ENCODE assay signal across 8 mouse cellular contexts in the genomic region with DNA sequence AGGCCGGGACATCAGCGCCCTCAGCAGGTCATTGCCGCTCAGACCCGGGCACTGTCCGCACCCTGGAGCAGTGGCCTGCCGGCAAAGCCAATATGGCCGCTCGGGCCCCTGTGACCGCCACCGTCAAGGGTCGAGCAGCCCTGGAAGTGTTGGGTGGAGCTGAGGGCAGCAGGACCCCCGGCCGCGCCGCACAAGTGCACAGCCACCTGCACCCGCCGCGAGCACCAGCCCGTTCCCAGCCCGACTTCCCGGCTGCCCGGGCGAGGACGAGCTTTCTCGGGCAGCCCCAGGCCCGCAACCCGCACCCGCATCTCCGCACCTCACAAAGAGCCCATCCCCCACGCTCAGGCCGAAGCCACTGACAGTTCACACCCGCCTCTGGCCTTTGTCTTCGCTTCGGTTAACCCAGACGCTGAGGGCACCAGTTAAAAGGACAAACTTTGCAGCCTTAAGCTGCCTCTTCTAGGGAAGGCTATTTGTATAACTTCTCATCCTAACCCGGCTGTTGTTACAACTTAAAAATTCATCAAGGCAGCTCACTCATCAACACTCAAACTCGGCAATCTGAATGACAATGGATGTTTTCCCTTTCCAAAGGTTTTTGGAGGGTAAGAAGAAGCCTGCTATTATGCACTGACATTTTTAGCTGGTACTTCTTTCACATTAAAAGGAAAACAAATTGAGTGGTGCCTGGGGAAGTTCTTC. TPM values are rescaled to one million over a fixed set of nuclear protein-coding genes. Genes with fewer than 3 reads are reported as not detected.
DNase-seq lines count a peak whose midpoint lies in the region; ATAC-seq lines count a peak whose summit lies in the region.

No protein-coding gene starts in this region.

- H3K4me2 ChIP-seq in embryonic facial prominence, embryonic 14.5 days (ENCODE audit: low read depth, low read length): peak overlapping the region; percentile 76
- peak overlapping the region; percentile 77 for H3K4me2 ChIP-seq in midbrain, embryonic 12.5 days (replicated peaks)

- peak overlapping the region; percentile 62 for H3K9ac ChIP-seq in embryonic facial prominence, embryonic 14.5 days (ENCODE audit: low read depth, low read length)
- peak overlapping the region; percentile 61 for H3K9ac ChIP-seq in midbrain, embryonic 12.5 days (replicated peaks)

- no peaks in the 10 kb centered on the region for H3K9me3 ChIP-seq in embryonic facial prominence, embryonic 14.5 days (ENCODE audit: control insufficient read depth, low read length)
- H3K9me3 ChIP-seq in limb, embryonic 10.5 days (replicated peaks): no peaks in the 10 kb centered on the region
- no peaks in the 10 kb centered on the region for H3K9me3 ChIP-seq in midbrain, embryonic 12.5 days

- WGBS in embryonic facial prominence, embryonic 14.5 days: 3% methylated on average over 11 of the region's 37 CpGs
- 2% methylated on average over 37 of the region's 37 CpGs for WGBS in limb, embryonic 10.5 days
- under 1% methylated on average over 37 of the region's 37 CpGs for WGBS in midbrain, embryonic 12.5 days

- H3K27ac ChIP-seq in embryonic facial prominence, embryonic 14.5 days (replicated peaks; ENCODE audit: low read depth, low read length): no peak overlapping the region
- peak overlapping the region; percentile 82 for H3K27ac ChIP-seq in limb, embryonic 10.5 days
- H3K27ac ChIP-seq in midbrain, embryonic 12.5 days (replicated peaks): peak overlapping the region; percentile 69

- peak; percentile 41 to 51 for DNase-seq in layer of hippocampus, postnatal 10 days (ENCODE audit: low spot score in 2 of 2)
- DNase-seq in layer of hippocampus, adult 11-12 months (ENCODE audit: low spot score): no peak
- peak; percentile 56 for DNase-seq in adrenal gland, postnatal 10 days
- no peak for DNase-seq in embryonic facial prominence, embryonic 14.5 days (ENCODE audit: low spot score)
- DNase-seq in heart, postnatal 4 days: peak; percentile 49
- DNase-seq in limb, embryonic 10.5 days (ENCODE audit: low spot score): peak; percentile 54
- peak; percentile 27 for DNase-seq in urinary bladder, adult 2 months (ENCODE audit: low spot score)

- H3K27me3 ChIP-seq in embryonic facial prominence, embryonic 14.5 days (replicated peaks; ENCODE audit: control insufficient read depth, insufficient read depth, low read length): no peaks in the 10 kb centered on the region
- no peaks in the 10 kb centered on the region for H3K27me3 ChIP-seq in limb, embryonic 10.5 days (ENCODE audit: low read depth, poor library complexity, severe bottlenecking)
- no peaks in the 10 kb centered on the region for H3K27me3 ChIP-seq in midbrain, embryonic 12.5 days

- peak overlapping the region; percentile 41 for H3K4me3 ChIP-seq in embryonic facial prominence, embryonic 14.5 days (ENCODE audit: low read depth, low read length)
- peak overlapping the region; percentile 62 for H3K4me3 ChIP-seq in limb, embryonic 10.5 days
- peak overlapping the region; percentile 55 for H3K4me3 ChIP-seq in midbrain, embryonic 12.5 days

- ATAC-seq in embryonic facial prominence, embryonic 14.5 days (ENCODE audit: low read depth): no peak
- ATAC-seq in midbrain, embryonic 12.5 days (ENCODE audit: low FRiP score, low read depth): peak; percentile 73

- peaks cover 14% of the 10 kb centered on the region for H3K4me1 ChIP-seq in embryonic facial prominence, embryonic 14.5 days (ENCODE audit: control insufficient read depth, insufficient read depth, low read length)
- peaks cover 32% of the 10 kb centered on the region for H3K4me1 ChIP-seq in limb, embryonic 10.5 days
- H3K4me1 ChIP-seq in midbrain, embryonic 12.5 days: peaks cover 35% of the 10 kb centered on the region

- H3K36me3 ChIP-seq in embryonic facial prominence, embryonic 14.5 days (ENCODE audit: control insufficient read depth, insufficient read depth, low read length): peaks cover 17% of the 10 kb centered on the region; the same call in 1 of the 2 replicates
- H3K36me3 ChIP-seq in limb, embryonic 10.5 days: peaks cover 39% of the 10 kb centered on the region
- H3K36me3 ChIP-seq in midbrain, embryonic 12.5 days: no peaks in the 10 kb centered on the region

RNA-seq across cellular contexts. Expression of a gene that starts 4.5 kb away (rescaled TPM):
- total RNA-seq in layer of hippocampus, postnatal 10 days (2021): 100 to 1,000 TPM; 107 to 113 TPM
- 10 to 100 TPM; 58.5 to 66.7 TPM for total RNA-seq in adrenal gland, postnatal 10 days (2021)
- 48.1 and 48.4 TPM in 2 replicates for polyA plus RNA-seq in embryonic facial prominence, embryonic 14.5 days (2014; fragmentation: Nextera tagmentation; extraction: Ambion mirVana)
- total RNA-seq in heart, postnatal 4 days (2021): 10 to 100 TPM; 43.7 to 47.1 TPM
- polyA plus RNA-seq in limb, embryonic 10.5 days (2016; fragmentation: Nextera tagmentation; extraction: Ambion mirVana): 183 and 188 TPM in 2 replicates
- polyA plus RNA-seq in midbrain, embryonic 12.5 days (2016; fragmentation: Nextera tagmentation; extraction: Ambion mirVana): 185 and 189 TPM in 2 replicates
- 73.6 and 90.5 TPM in 2 replicates for polyA plus RNA-seq in urinary bladder, adult 2 months (2012; rRNA removed)

RNA-seq across cellular contexts. Expression of a gene that starts 55.9 kb away (rescaled TPM):
- 100 to 1,000 TPM; 477 to 590 TPM for total RNA-seq in layer of hippocampus, postnatal 10 days (2021)
- 100 to 1,000 TPM; 997 to 998 TPM for total RNA-seq in adrenal gland, postnatal 10 days (2021)
- polyA plus RNA-seq in embryonic facial prominence, embryonic 14.5 days (2014; fragmentation: Nextera tagmentation; extraction: Ambion mirVana): 513 and 535 TPM in 2 replicates
- total RNA-seq in heart, postnatal 4 days (2021): 1,000 to 10,000 TPM in 1 of 2 experiments, 100 to 1,000 TPM in 1; 916 to 1,021 TPM
- 460 and 562 TPM in 2 replicates for polyA plus RNA-seq in limb, embryonic 10.5 days (2016; fragmentation: Nextera tagmentation; extraction: Ambion mirVana)
- polyA plus RNA-seq in midbrain, embryonic 12.5 days (2016; fragmentation: Nextera tagmentation; extraction: Ambion mirVana): 338 and 349 TPM in 2 replicates
- polyA plus RNA-seq in urinary bladder, adult 2 months (2012; rRNA removed): 740 and 767 TPM in 2 replicates

RNA-seq across cellular contexts. Expression of a gene that starts 56.2 kb away (rescaled TPM):
- 10 to 100 TPM; 74.7 to 83.0 TPM for total RNA-seq in layer of hippocampus, postnatal 10 days (2021)
- 10 to 100 TPM; 19.4 to 24.0 TPM for total RNA-seq in adrenal gland, postnatal 10 days (2021)
- 19.0 and 25.4 TPM in 2 replicates for polyA plus RNA-seq in embryonic facial prominence, embryonic 14.5 days (2014; fragmentation: Nextera tagmentation; extraction: Ambion mirVana)
- 10 to 100 TPM; 20.0 to 22.3 TPM for total RNA-seq in heart, postnatal 4 days (2021)
- polyA plus RNA-seq in limb, embryonic 10.5 days (2016; fragmentation: Nextera tagmentation; extraction: Ambion mirVana): 10.0 and 11.1 TPM in 2 replicates
- 20.3 and 22.3 TPM in 2 replicates for polyA plus RNA-seq in midbrain, embryonic 12.5 days (2016; fragmentation: Nextera tagmentation; extraction: Ambion mirVana)
- polyA plus RNA-seq in urinary bladder, adult 2 months (2012; rRNA removed): 29.8 and 35.2 TPM in 2 replicates

Comparison
In these comparisons a context has a peak if more than half of its experiments do, and no peak if none do; other contexts are left out.
1. DNase-seq: peak in layer of hippocampus, postnatal 10 days (2 of 2), adrenal gland, postnatal 10 days (single experiment), heart, postnatal 4 days (single experiment), limb, embryonic 10.5 days (single experiment) and urinary bladder, adult 2 months (single experiment); none in layer of hippocampus, adult 11-12 months (single experiment) and embryonic facial prominence, embryonic 14.5 days (single experiment).
2. Peak in every context shown above with its lines, with median percentiles within 50 percentile points of each other: H3K4me3 ChIP-seq.